Mouse (Mus musculus): ENCODE data around the gene Gal3st4. TPM values are rescaled to one million over a fixed set of nuclear protein-coding genes. Genes with fewer than 3 reads are reported as not detected.

Gal3st4 gene
- polyA plus RNA-seq, 1 experiment from 2014 or later, result 2.4 TPM

Other genes starting within 250 kb of the Gal3st4 start
- not detected in 2 replicates for gene Smok3c, start 219.6 kb downstream of the Gal3st4 start, polyA plus RNA-seq (2015; fragmentation: Nextera tagmentation; extraction: Ambion mirVana)
- gene Zkscan1, start 187.8 kb downstream of the Gal3st4 start, polyA plus RNA-seq (2015; fragmentation: Nextera tagmentation; extraction: Ambion mirVana), result 31.2 and 34.2 TPM in 2 replicates
- 117 and 118 TPM in 2 replicates for gene Zscan21, start 155.9 kb downstream of the Gal3st4 start, polyA plus RNA-seq (2015; fragmentation: Nextera tagmentation; extraction: Ambion mirVana)
- gene Zfp113, start 117.1 kb downstream of the Gal3st4 start, polyA plus RNA-seq (2015; fragmentation: Nextera tagmentation; extraction: Ambion mirVana), result 39.4 and 43.9 TPM in 2 replicates
- gene Cops6, start 111.8 kb downstream of the Gal3st4 start, polyA plus RNA-seq (2015; fragmentation: Nextera tagmentation; extraction: Ambion mirVana), result 281 and 305 TPM in 2 replicates
- 27.8 and 31.9 TPM in 2 replicates for gene Ap4m1, start 100.8 kb downstream of the Gal3st4 start, polyA plus RNA-seq (2015; fragmentation: Nextera tagmentation; extraction: Ambion mirVana)
- 173 and 191 TPM in 2 replicates for gene Mcm7, start 100.4 kb downstream of the Gal3st4 start, polyA plus RNA-seq (2015; fragmentation: Nextera tagmentation; extraction: Ambion mirVana)
- 83.2 and 87.6 TPM in 2 replicates for gene Taf6, start 85.4 kb downstream of the Gal3st4 start, polyA plus RNA-seq (2015; fragmentation: Nextera tagmentation; extraction: Ambion mirVana)
- 39.8 and 40.8 TPM in 2 replicates for gene Cnpy4, start 85.4 kb downstream of the Gal3st4 start, polyA plus RNA-seq (2015; fragmentation: Nextera tagmentation; extraction: Ambion mirVana)
- gene Mblac1, start 78.5 kb downstream of the Gal3st4 start, polyA plus RNA-seq (2015; fragmentation: Nextera tagmentation; extraction: Ambion mirVana), result 12.9 and 13.2 TPM in 2 replicates
- gene Nxpe5, start 46.9 kb downstream of the Gal3st4 start, polyA plus RNA-seq (2015; fragmentation: Nextera tagmentation; extraction: Ambion mirVana), result not detected in 2 replicates
- 71.3 and 87.4 TPM in 2 replicates for gene Lamtor4, start 17.4 kb downstream of the Gal3st4 start, polyA plus RNA-seq (2015; fragmentation: Nextera tagmentation; extraction: Ambion mirVana)
- gene BC037034, start 8.8 kb downstream of the Gal3st4 start, polyA plus RNA-seq (2015; fragmentation: Nextera tagmentation; extraction: Ambion mirVana), result 11.1 and 14.0 TPM in 2 replicates
- 0.10 TPM in 1 of 2 replicates, not detected in the other for gene Gm43720, start 7.1 kb upstream of the Gal3st4 start, polyA plus RNA-seq (2015; fragmentation: Nextera tagmentation; extraction: Ambion mirVana)
- 212 and 245 TPM in 2 replicates for gene Gpc2, start 7.2 kb upstream of the Gal3st4 start, polyA plus RNA-seq (2015; fragmentation: Nextera tagmentation; extraction: Ambion mirVana)
- 5.6 and 6.3 TPM in 2 replicates for gene Stag3, start 7.4 kb upstream of the Gal3st4 start, polyA plus RNA-seq (2015; fragmentation: Nextera tagmentation; extraction: Ambion mirVana)
- not detected in 2 replicates for gene Pvrig, start 69.1 kb upstream of the Gal3st4 start, polyA plus RNA-seq (2015; fragmentation: Nextera tagmentation; extraction: Ambion mirVana)
- 82.4 and 82.8 TPM in 2 replicates for gene Zfp157, start 168.6 kb upstream of the Gal3st4 start, polyA plus RNA-seq (2015; fragmentation: Nextera tagmentation; extraction: Ambion mirVana)

Data from forebrain, embryonic 16.5 days (tissue).